Mouse (Mus musculus) skeletal muscle tissue, adult 2 months (tissue): ENCODE results near the gene Hectd2.

Source experiments
- DNase-seq: peaks from one replicate; pipeline ENCODE4 v3.0.0-alpha.2; 2012; ENCODE audit warnings: low read depth, low spot score

Hectd2 gene

GRCm38 (mm10) chr19:36554046-36554784 is at the start of gene Hectd2:
Hectd2 (plus strand) TSS chr19:36554639.
- peak; percentile 59 for DNase-seq

- no peak for DNase-seq
Measured at GRCm38 (mm10) chr19:36504716-36505115, 49.7 kb upstream of the Hectd2 start.

GRCm38 (mm10) chr19:36511305-36511704 is 43.1 kb upstream of the Hectd2 start:
- DNase-seq: no peak

GRCm38 (mm10) chr19:36518461-36518860 is 36.0 kb upstream of the Hectd2 start:
- DNase-seq: no peak

- DNase-seq: no peak
Measured at GRCm38 (mm10) chr19:36521568-36521967, 32.9 kb upstream of the Hectd2 start.

- no peak for DNase-seq
Measured at GRCm38 (mm10) chr19:36522558-36523195, 31.8 kb upstream of the Hectd2 start.

GRCm38 (mm10) chr19:36525071-36525470 is 29.4 kb upstream of the Hectd2 start:
- no peak for DNase-seq

- no peak for DNase-seq
Measured at GRCm38 (mm10) chr19:36533082-36533481, 21.4 kb upstream of the Hectd2 start.

- DNase-seq: no peak
Measured at GRCm38 (mm10) chr19:36534011-36534765, 20.3 kb upstream of the Hectd2 start.

- no peak for DNase-seq
Measured at GRCm38 (mm10) chr19:36534766-36535140, 19.7 kb upstream of the Hectd2 start.

- DNase-seq: no peak
Measured at GRCm38 (mm10) chr19:36535186-36535585, 19.3 kb upstream of the Hectd2 start.

GRCm38 (mm10) chr19:36535878-36536277 is 18.6 kb upstream of the Hectd2 start:
- no peak for DNase-seq

- no peak for DNase-seq
Measured at GRCm38 (mm10) chr19:36536929-36537328, 17.5 kb upstream of the Hectd2 start.

- DNase-seq: no peak
Measured at GRCm38 (mm10) chr19:36538528-36538927, 15.9 kb upstream of the Hectd2 start.

- no peak for DNase-seq
Measured at GRCm38 (mm10) chr19:36539311-36539710, 15.1 kb upstream of the Hectd2 start.

- DNase-seq: no peak
Measured at GRCm38 (mm10) chr19:36540012-36540606, 14.3 kb upstream of the Hectd2 start.

- no peak for DNase-seq
Measured at GRCm38 (mm10) chr19:36540776-36541175, 13.7 kb upstream of the Hectd2 start.

GRCm38 (mm10) chr19:36553561-36554045 is 836 bp upstream of the Hectd2 start:
- DNase-seq: no peak

- no peak for DNase-seq
Measured at GRCm38 (mm10) chr19:36554785-36555595, 551 bp downstream of the Hectd2 start.

- no peak for DNase-seq
Measured at GRCm38 (mm10) chr19:36559331-36559730, 4.9 kb downstream of the Hectd2 start.

GRCm38 (mm10) chr19:36560160-36560559 is 5.7 kb downstream of the Hectd2 start:
- DNase-seq: no peak
